Mouse (Mus musculus): ENCODE measurements at regions not wholly inside any gene's neighbourhood (a gene's known extent, or its start where the extent isn't known, plus 50 kb on each side); places are given as distances from the start of the nearest gene placed in this dataset.

DNA sequence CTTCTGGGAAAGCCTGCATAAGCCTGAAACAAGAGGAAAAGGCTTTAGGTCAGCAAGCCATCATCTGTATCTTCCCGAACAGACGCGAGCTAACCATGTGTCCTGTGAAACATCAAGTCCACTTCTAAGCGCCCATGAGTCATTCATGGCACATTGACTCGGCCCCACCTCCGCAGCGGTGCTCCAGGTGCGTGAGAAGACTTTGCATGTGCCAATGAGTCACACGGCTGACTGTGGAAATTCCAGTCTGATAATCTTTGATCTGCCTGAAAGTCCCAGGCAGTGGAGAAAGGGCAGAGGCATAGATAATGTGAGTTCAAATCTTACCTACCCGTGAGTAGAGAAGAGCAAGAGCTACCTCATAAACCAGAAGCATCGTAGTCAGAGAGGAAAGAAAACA is 137.8 kb downstream of the Pfkfb3 start:
- no peak for DNase-seq (ENCODE audit: low spot score)
- Histone ChIP-seq H3K27ac (no peak overlapping the region), H3K36me3 (no peaks in the 10 kb centered on the region), H3K4me3 (no peak overlapping the region), H3K9me3 (no peaks in the 10 kb centered on the region), H3K4me1 (replicated peaks) (no peaks in the 10 kb centered on the region), H3K27me3 (ENCODE audit: insufficient read depth, poor library complexity, severe bottlenecking) (no peaks in the 10 kb centered on the region)
- WGBS, result 92% methylated on average over 11 of the region's 11 CpGs

DNA sequence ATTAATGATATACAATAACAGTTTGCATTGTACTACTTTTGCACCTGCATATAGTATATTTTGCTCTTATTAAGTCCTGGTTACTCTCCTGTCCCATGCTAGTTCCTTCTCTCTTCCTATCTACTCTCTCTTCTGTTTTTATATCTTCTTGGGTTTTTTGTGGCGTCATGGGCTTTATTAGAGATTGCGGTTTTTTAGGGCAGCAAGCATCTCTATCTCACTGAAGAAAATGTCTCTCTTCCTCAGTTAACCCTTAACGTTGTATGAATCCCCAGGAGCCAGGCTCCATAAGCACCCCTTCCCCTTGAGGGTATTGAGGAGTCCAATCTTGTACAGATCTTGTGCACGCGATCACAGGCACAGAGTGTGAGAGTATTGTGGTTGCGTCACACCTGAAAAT is 141.4 kb downstream of the Pfkfb3 start:
- Histone ChIP-seq H3K27me3 (ENCODE audit: insufficient read depth, poor library complexity, severe bottlenecking) (no peaks in the 10 kb centered on the region), H3K4me3 (no peak overlapping the region), H3K27ac (no peak overlapping the region), H3K36me3 (no peaks in the 10 kb centered on the region), H3K9me3 (no peaks in the 10 kb centered on the region), H3K4me1 (replicated peaks) (no peaks in the 10 kb centered on the region)
- no peak for DNase-seq (ENCODE audit: low spot score)
- WGBS, result 96% methylated on average over 6 of the region's 6 CpGs

GRCm38 (mm10) chr2:11408497-11408896 is 145.4 kb downstream of the Pfkfb3 start:
- DNase-seq (ENCODE audit: low spot score), result no peak
- Histone ChIP-seq H3K27ac (no peak overlapping the region), H3K27me3 (ENCODE audit: insufficient read depth, poor library complexity, severe bottlenecking) (no peaks in the 10 kb centered on the region), H3K4me3 (no peak overlapping the region), H3K36me3 (no peaks in the 10 kb centered on the region), H3K4me1 (replicated peaks) (no peaks in the 10 kb centered on the region), H3K9me3 (no peaks in the 10 kb centered on the region)
- WGBS, result 82% methylated on average over 5 of the region's 6 CpGs

- no peaks in the 10 kb centered on the region for H3K27me3 ChIP-seq (ENCODE audit: insufficient read depth, poor library complexity, severe bottlenecking)
- H3K36me3 ChIP-seq, result no peaks in the 10 kb centered on the region
- H3K4me1 ChIP-seq (replicated peaks), result peaks cover 7% of the 10 kb centered on the region
- no peak overlapping the region for H3K4me3 ChIP-seq
- DNase-seq (ENCODE audit: low spot score), result no peak
- H3K9me3 ChIP-seq, result no peaks in the 10 kb centered on the region
- WGBS, result 87% methylated on average over 1 of the region's 1 CpGs
- H3K27ac ChIP-seq, result no peak overlapping the region
These were observed 147.7 kb downstream of the Pfkfb3 start for GRCm38 (mm10) chr2:11406103-11406615.

DNA sequence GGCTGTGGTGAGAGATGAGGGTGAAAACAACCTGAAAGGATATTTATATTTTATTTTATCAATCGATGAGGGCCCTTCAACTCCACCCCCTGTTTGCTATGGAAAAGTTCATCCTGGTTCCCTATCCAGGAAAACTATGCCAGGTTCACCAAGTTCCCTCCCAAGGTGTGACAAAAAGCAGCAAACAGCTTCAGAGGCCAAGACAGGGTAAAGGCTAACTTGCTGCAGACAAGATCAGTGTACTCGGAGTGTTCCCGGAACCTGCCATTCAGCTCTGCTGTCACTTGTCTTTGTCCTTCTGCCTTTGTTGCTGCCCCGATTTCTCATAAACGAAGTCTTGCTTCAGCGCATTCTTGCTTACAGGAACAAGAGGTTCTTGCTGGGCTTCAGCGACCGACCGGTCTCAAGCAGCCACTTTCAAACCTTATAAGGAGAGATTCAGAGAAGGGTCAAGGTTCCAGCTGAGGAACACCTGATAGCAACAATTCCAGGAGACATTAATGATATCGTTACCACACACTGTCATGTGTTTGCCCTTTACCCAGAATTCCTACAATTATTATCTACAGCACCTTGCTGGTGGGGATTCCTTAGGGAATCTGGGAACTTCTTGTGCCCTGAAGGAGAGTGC is 151.5 kb downstream of the Pfkfb3 start:
- Histone ChIP-seq H3K27ac (peak overlapping the region; percentile 50; the same call in 1 of the 2 replicates), H3K4me3 (no peak overlapping the region), H3K9me3 (no peaks in the 10 kb centered on the region), H3K27me3 (ENCODE audit: insufficient read depth, poor library complexity, severe bottlenecking) (no peaks in the 10 kb centered on the region), H3K4me1 (replicated peaks) (peaks cover 7% of the 10 kb centered on the region), H3K36me3 (no peaks in the 10 kb centered on the region)
- WGBS, result 48% methylated on average over 10 of the region's 10 CpGs
- no peak for DNase-seq (ENCODE audit: low spot score)

DNA sequence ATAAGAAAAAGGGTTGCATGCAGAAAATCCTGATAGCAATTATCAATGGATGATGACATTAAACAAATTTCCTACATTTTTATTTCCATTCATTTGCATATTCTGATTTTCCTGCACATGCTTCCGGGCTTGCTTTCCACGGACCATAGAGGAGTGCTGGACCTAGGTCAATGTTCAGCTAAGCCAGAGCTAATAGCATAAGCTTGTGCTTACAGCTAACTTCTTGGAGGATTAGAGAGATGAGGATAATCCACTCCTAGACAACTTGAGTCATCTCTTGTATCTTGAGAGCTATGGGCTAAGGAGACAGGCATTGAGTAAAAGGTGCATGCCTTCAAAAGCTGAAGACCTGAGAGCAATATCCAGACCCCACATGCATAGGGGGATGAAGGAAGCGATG is 154.5 kb downstream of the Pfkfb3 start:
- Histone ChIP-seq H3K27ac (no peak overlapping the region), H3K27me3 (ENCODE audit: insufficient read depth, poor library complexity, severe bottlenecking) (no peaks in the 10 kb centered on the region), H3K9me3 (no peaks in the 10 kb centered on the region), H3K36me3 (no peaks in the 10 kb centered on the region), H3K4me1 (replicated peaks) (peaks cover 7% of the 10 kb centered on the region), H3K4me3 (no peak overlapping the region)
- 86% methylated on average over 3 of the region's 3 CpGs for WGBS
- no peak for DNase-seq (ENCODE audit: low spot score)

- H3K9me3 ChIP-seq, result no peaks in the 10 kb centered on the region
- DNase-seq (ENCODE audit: low spot score), result no peak
- no peaks in the 10 kb centered on the region for H3K27me3 ChIP-seq (ENCODE audit: insufficient read depth, poor library complexity, severe bottlenecking)
- no peak overlapping the region for H3K27ac ChIP-seq
- 93% methylated on average over 6 of the region's 6 CpGs for WGBS
- peaks cover 7% of the 10 kb centered on the region for H3K4me1 ChIP-seq (replicated peaks)
- no peak overlapping the region for H3K4me3 ChIP-seq
- H3K36me3 ChIP-seq, result no peaks in the 10 kb centered on the region
These were observed 154.9 kb downstream of the Pfkfb3 start for GRCm38 (mm10) chr2:11398949-11399348.

- WGBS, result 88% methylated on average over 6 of the region's 6 CpGs
- Histone ChIP-seq H3K9me3 (no peaks in the 10 kb centered on the region), H3K4me1 (replicated peaks) (peaks cover 7% of the 10 kb centered on the region), H3K27me3 (ENCODE audit: insufficient read depth, poor library complexity, severe bottlenecking) (no peaks in the 10 kb centered on the region), H3K36me3 (no peaks in the 10 kb centered on the region), H3K27ac (no peak overlapping the region), H3K4me3 (no peak overlapping the region)
- no peak for DNase-seq (ENCODE audit: low spot score)
These were observed 155.5 kb downstream of the Pfkfb3 start for GRCm38 (mm10) chr2:11398391-11398790.

GRCm38 (mm10) chr2:11396835-11397234 is 157.0 kb downstream of the Pfkfb3 start:
- Histone ChIP-seq H3K27ac (no peak overlapping the region), H3K9me3 (no peaks in the 10 kb centered on the region), H3K36me3 (no peaks in the 10 kb centered on the region), H3K4me3 (no peak overlapping the region), H3K27me3 (ENCODE audit: insufficient read depth, poor library complexity, severe bottlenecking) (no peaks in the 10 kb centered on the region), H3K4me1 (replicated peaks) (peaks cover 10% of the 10 kb centered on the region)
- WGBS, result 88% methylated on average over 3 of the region's 3 CpGs
- no peak for DNase-seq (ENCODE audit: low spot score)

DNA sequence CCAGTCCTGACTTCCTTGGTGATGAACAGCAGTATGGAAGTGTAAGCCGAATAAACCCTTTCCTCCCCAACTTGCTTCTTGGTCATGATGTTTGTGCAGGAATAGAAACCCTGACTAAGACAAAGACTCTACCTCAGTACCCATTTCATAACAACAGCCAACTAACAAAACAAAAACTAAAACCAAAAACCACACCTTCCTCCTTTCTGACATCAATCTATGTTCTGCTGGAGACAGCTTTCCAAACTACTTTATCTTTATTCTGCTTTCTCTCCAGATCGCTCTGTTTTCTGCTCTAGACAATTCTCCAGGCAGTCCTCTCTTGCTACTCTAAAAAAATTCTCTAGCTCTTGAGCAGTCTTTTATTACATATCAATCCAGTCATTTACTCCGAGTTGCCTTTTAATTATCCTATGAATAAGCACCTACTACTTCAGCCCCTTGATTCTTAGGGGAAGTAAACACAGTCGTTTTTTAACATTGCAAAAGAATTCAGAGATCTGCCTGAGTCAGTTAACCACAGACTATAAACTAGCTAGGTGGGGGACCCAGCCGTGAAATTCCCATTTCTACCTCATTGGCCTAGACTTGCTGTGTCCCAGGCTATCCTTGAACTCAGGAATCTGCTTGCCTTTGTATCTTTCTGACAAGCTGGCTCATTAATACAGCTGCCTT is 159.1 kb downstream of the Pfkfb3 start:
- Histone ChIP-seq H3K36me3 (no peaks in the 10 kb centered on the region), H3K9me3 (no peaks in the 10 kb centered on the region), H3K27ac (no peak overlapping the region), H3K27me3 (ENCODE audit: insufficient read depth, poor library complexity, severe bottlenecking) (no peaks in the 10 kb centered on the region), H3K4me3 (no peak overlapping the region), H3K4me1 (replicated peaks) (peaks cover 23% of the 10 kb centered on the region)
- WGBS, result 74% methylated on average over 5 of the region's 5 CpGs
- DNase-seq (ENCODE audit: low spot score), result no peak

- Histone ChIP-seq H3K27ac (peak overlapping the region; percentile 88), H3K4me1 (replicated peaks) (peaks cover 23% of the 10 kb centered on the region), H3K27me3 (ENCODE audit: insufficient read depth, poor library complexity, severe bottlenecking) (no peaks in the 10 kb centered on the region), H3K36me3 (no peaks in the 10 kb centered on the region), H3K4me3 (no peak overlapping the region), H3K9me3 (no peaks in the 10 kb centered on the region)
- 20% methylated on average over 6 of the region's 6 CpGs for WGBS
- peak; percentile 64 for DNase-seq (ENCODE audit: low spot score)
These were observed 162.2 kb downstream of the Pfkfb3 start for GRCm38 (mm10) chr2:11391725-11392124.

DNA sequence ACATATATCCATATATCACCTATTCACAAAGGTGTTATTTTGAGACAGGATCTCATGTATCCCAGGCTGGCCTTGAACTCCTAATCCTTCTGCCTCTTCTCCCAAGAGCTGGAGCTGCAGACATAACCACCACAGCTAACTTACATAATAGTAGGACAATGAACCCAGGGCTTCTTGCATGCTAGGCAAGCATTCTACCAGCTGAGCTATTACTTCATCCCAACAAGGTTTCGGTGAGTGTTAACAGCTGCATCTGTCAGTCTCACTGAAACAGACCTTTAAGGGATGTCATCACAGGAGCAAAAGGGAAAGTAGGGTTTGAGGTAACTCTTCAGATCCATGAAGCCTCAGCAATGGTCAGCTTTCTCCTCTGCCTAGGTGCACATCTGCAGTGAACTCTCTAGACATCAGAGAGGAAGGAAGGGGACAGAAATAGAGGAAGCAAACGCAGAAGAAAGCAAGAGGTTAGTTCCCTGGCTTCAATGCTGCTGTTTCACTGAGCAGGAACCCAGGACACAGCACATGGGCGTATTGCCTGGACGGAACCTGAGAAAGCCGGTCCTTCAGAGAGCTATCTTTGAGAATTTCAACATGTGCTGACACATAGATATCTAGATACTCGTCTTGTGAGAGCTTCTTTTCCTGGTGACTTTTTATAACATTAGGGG is 163.1 kb downstream of the Pfkfb3 start:
- Histone ChIP-seq H3K36me3 (no peaks in the 10 kb centered on the region), H3K9me3 (no peaks in the 10 kb centered on the region), H3K27me3 (ENCODE audit: insufficient read depth, poor library complexity, severe bottlenecking) (no peaks in the 10 kb centered on the region), H3K4me3 (no peak overlapping the region), H3K4me1 (replicated peaks) (peaks cover 23% of the 10 kb centered on the region), H3K27ac (peak overlapping the region; percentile 88)
- no peak for DNase-seq (ENCODE audit: low spot score)
- whole genome bisulfite sequencing, result 62% methylated on average over 6 of the region's 6 CpGs

DNA sequence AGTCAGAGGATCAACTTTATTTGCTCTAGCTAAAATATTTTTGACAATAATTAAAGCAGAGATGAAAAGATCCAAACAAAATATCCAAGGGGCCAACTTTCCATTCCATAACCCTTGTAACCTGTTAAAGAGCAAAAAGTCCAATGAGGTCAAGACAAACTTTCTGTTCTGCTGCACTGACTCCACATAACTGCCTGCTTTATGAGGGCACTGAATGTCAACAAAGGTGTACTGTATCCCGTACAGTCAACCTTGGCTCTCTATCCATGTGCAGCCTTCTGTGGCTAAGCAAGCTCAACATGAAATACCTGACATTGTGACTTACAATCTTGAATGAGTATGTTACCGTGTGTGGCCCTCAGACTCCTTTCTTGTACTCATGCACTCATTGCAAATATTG is 166.3 kb downstream of the Pfkfb3 start:
- Histone ChIP-seq H3K27me3 (ENCODE audit: insufficient read depth, poor library complexity, severe bottlenecking) (no peaks in the 10 kb centered on the region), H3K4me1 (replicated peaks) (peaks cover 21% of the 10 kb centered on the region), H3K4me3 (no peak overlapping the region), H3K27ac (no peak overlapping the region), H3K36me3 (no peaks in the 10 kb centered on the region), H3K9me3 (no peaks in the 10 kb centered on the region)
- WGBS, result 94% methylated on average over 2 of the region's 2 CpGs
- DNase-seq (ENCODE audit: low spot score), result no peak
